Mouse (Mus musculus) kidney, postnatal 14 days (tissue): ENCODE results near the gene B3gnt2.
"Not testable (repeated sequence)": the region's sequence is repeated elsewhere in the genome, so short reads cannot be mapped to it uniquely, and the experiment has no call there.

Experiments used
- DNase-seq: peaks from one replicate; pipeline ENCODE4 v3.0.0; 2022; ENCODE audit warnings: mixed read lengths

B3gnt2 gene

GRCm38 (mm10) chr11:22763556-22764295, 97.0 kb downstream of the B3gnt2 start:
- peak; percentile 42 for DNase-seq

- peak; percentile 20 for DNase-seq
Observed at GRCm38 (mm10) chr11:22763055-22763454, 97.7 kb downstream of the B3gnt2 start.

GRCm38 (mm10) chr11:22762236-22762927, 98.4 kb downstream of the B3gnt2 start:
- DNase-seq: no peak

GRCm38 (mm10) chr11:22759783-22760182, 101.0 kb downstream of the B3gnt2 start:
- no peak for DNase-seq

GRCm38 (mm10) chr11:22756168-22756980, 104.4 kb downstream of the B3gnt2 start:
- no peak for DNase-seq

GRCm38 (mm10) chr11:22755180-22755579, 105.6 kb downstream of the B3gnt2 start:
- DNase-seq: no peak

- no peak for DNase-seq
Observed at GRCm38 (mm10) chr11:22752596-22752995, 108.2 kb downstream of the B3gnt2 start.

GRCm38 (mm10) chr11:22751592-22751991, 109.2 kb downstream of the B3gnt2 start:
- DNase-seq: no peak

GRCm38 (mm10) chr11:22747406-22747805, 113.4 kb downstream of the B3gnt2 start:
- no peak for DNase-seq

GRCm38 (mm10) chr11:22745356-22745755, 115.4 kb downstream of the B3gnt2 start:
- no peak for DNase-seq

GRCm38 (mm10) chr11:22743561-22744269, 117.0 kb downstream of the B3gnt2 start:
- no peak for DNase-seq

- DNase-seq: no peak
Observed at GRCm38 (mm10) chr11:22741998-22742626, 118.6 kb downstream of the B3gnt2 start.

- DNase-seq: no peak
Observed at GRCm38 (mm10) chr11:22741436-22741835, 119.3 kb downstream of the B3gnt2 start.

- DNase-seq: no peak
Observed at GRCm38 (mm10) chr11:22739497-22740288, 121.1 kb downstream of the B3gnt2 start.

GRCm38 (mm10) chr11:22736521-22737225, 124.1 kb downstream of the B3gnt2 start:
- DNase-seq: no peak

GRCm38 (mm10) chr11:22735128-22735527, 125.6 kb downstream of the B3gnt2 start:
- not testable (repeated sequence) for DNase-seq

GRCm38 (mm10) chr11:22733936-22734335, 126.8 kb downstream of the B3gnt2 start:
- DNase-seq: no peak

- DNase-seq: no peak
Observed at GRCm38 (mm10) chr11:22732907-22733306, 127.9 kb downstream of the B3gnt2 start.

GRCm38 (mm10) chr11:22723096-22723495, 137.7 kb downstream of the B3gnt2 start:
- DNase-seq: no peak

GRCm38 (mm10) chr11:22720096-22720495, 140.7 kb downstream of the B3gnt2 start:
- DNase-seq: no peak

GRCm38 (mm10) chr11:22719570-22719969, 141.2 kb downstream of the B3gnt2 start:
- no peak for DNase-seq
